Mouse (Mus musculus) heart, embryonic 11.5 days (tissue): ENCODE measurements around the gene Jarid2. TPM values are rescaled to one million over a fixed set of nuclear protein-coding genes. Genes with fewer than 3 reads are reported as not detected.

ENCODE experiments used
- ATAC-seq: fragments of 200-750 bp; cut with Nextera tagmentation; replicated peaks from 2 replicates; pipeline ENCODE4 v1.8.0; 2017; ENCODE audit warnings: moderate library complexity; ENCODE audit not compliant: insufficient number of reproducible peaks, low FRiP score, low TSS enrichment
- H3K27ac ChIP-seq: fragments of 300-500 bp; sonication (generic); 2 replicates; pipeline ENCODE4 v1.5.1; 2014; ENCODE audit warnings: mild to moderate bottlenecking, low read depth, low read length
- H3K27me3 ChIP-seq: fragments of 300-500 bp; sonication (generic); 2 replicates; pipeline ENCODE4 v1.6.1; 2014; ENCODE audit warnings: mild to moderate bottlenecking, low read length, mixed read lengths; ENCODE audit not compliant: control insufficient read depth, insufficient read depth
- H3K36me3 ChIP-seq: fragments of 300-500 bp; sonication (generic); 2 replicates; pipeline ENCODE4 v1.6.1; 2014; ENCODE audit warnings: mild to moderate bottlenecking, low read length, moderate library complexity, mixed read lengths; ENCODE audit not compliant: control insufficient read depth, insufficient read depth
- H3K4me1 ChIP-seq: fragments of 300-500 bp; sonication (generic); 2 replicates; pipeline ENCODE4 v1.6.1; 2014; ENCODE audit warnings: low read length; ENCODE audit not compliant: control insufficient read depth, insufficient read depth
- H3K4me2 ChIP-seq: fragments of 300-500 bp; sonication (generic); 2 replicates; pipeline ENCODE4 v1.6.1; 2014; ENCODE audit warnings: mild to moderate bottlenecking, moderate library complexity
- H3K4me3 ChIP-seq: fragments of 300-500 bp; sonication (generic); 2 replicates; pipeline ENCODE4 v1.5.1; 2014; ENCODE audit warnings: low read depth, low read length
- H3K9ac ChIP-seq: fragments of 300-500 bp; sonication (generic); 2 replicates; pipeline ENCODE4 v1.6.1; 2014; ENCODE audit warnings: mild to moderate bottlenecking, low read depth, low read length, moderate library complexity
- H3K9me3 ChIP-seq: fragments of 300-500 bp; sonication (generic); replicated peaks from 2 replicates; pipeline ENCODE4 v1.6.1; 2016; ENCODE audit warnings: low read length; ENCODE audit not compliant: control insufficient read depth
- WGBS: fragments of 180-500 bp; shearing (Covaris S2); extraction: QIAGEN DNeasy Blood & Tissue Kit; methylation state at CpG from one replicate; pipeline ENCODE4 v1.1.7; 2014; ENCODE audit not compliant: insufficient replicate concordance; 5-methylcytosine and 5-hydroxymethylcytosine counted together
- polyA plus RNA-seq: library from polyadenylated mRNA; unstranded; fragments of >200 nt; fragmentation: Nextera tagmentation; extraction: Ambion mirVana; gene quantifications from 2 replicates; pipeline ENCODE4 v1.2.1, GENCODE M21; 2014

Gene Jarid2
- polyA plus RNA-seq, 1 experiment from 2014 or later = 22.4 TPM

DNA sequence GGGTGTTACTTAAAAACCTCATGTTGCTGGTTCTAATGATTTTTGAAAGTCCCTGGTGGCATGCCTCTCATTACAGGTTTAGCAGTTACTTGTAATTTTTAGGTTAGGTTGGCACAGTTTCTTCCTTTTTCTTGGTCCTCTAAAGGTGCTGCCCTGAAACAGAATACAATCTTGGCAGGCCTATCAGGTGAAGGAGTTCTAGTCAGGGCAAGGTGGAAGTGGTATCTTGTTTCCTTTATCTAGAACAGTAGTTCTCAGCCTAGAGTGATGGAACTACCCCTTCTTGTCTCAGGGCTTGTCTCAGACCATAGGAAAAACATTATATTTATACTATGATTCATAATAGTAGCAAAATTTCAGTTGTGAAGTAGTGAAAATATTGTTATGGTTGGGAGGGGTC lies 93.3 kb downstream of the Jarid2 start:
- Histone ChIP-seq H3K4me2 (no peak overlapping the region), H3K4me3 (no peak overlapping the region), H3K4me1 (peaks cover 28% of the 10 kb centered on the region), H3K9ac (no peak overlapping the region), H3K27me3 (no peaks in the 10 kb centered on the region), H3K27ac (no peak overlapping the region), H3K9me3 (no peaks in the 10 kb centered on the region), H3K36me3 (no peaks in the 10 kb centered on the region)
- no peak for ATAC-seq

DNA sequence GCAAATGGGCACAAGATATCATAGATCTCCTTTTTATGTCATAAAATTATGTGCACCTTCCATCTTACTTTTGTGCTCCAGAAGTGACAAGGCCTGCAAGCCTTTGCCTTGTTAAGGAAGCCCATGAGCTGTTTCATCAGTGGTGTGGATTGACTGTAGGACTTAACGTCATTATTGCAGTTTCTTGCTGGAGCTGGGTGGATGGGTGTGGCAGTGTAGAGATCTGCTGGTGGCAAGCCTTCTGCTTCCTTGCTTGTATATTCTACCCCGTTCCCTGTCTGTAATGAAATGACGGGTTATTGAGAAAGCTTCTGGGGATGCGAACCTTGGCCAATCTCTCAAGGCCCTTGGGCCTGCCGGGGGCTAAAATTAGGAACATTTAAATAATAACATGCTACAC lies 99.6 kb downstream of the Jarid2 start:
- H3K4me1 ChIP-seq = peaks cover 11% of the 10 kb centered on the region; the same call in 1 of the 2 replicates
- no peak overlapping the region for H3K27ac ChIP-seq
- no peaks in the 10 kb centered on the region for H3K36me3 ChIP-seq
- no peak for ATAC-seq
- H3K9ac ChIP-seq = no peak overlapping the region
- no peaks in the 10 kb centered on the region for H3K27me3 ChIP-seq
- 89% methylated on average over 5 of the region's 5 CpGs for WGBS
- no peak overlapping the region for H3K4me2 ChIP-seq
- no peak overlapping the region for H3K4me3 ChIP-seq
- no peaks in the 10 kb centered on the region for H3K9me3 ChIP-seq

DNA sequence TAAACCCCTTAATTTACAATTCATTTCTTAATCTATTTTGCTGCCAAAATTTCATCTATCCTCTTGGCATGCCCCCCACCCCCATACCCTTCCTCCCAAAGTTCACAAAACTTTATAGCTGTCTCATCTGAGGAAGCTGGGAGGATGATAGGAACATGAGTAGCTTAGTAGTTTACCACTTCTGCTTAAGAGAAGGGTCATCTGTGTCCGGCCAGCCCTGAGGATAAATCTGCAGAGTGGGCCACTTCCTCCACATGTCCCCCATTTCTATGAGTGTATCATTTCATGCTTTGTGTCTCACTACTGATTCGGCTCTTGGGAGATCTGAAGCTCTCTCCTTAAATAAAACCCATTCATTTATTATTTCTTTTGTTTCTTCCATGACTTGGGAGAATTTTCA lies 102.8 kb downstream of the Jarid2 start:
- Histone ChIP-seq H3K4me3 (no peak overlapping the region), H3K4me2 (no peak overlapping the region), H3K27me3 (no peaks in the 10 kb centered on the region), H3K27ac (no peak overlapping the region), H3K36me3 (no peaks in the 10 kb centered on the region), H3K9me3 (no peaks in the 10 kb centered on the region), H3K4me1 (peaks cover 11% of the 10 kb centered on the region; the same call in 1 of the 2 replicates), H3K9ac (no peak overlapping the region)
- WGBS = 83% methylated on average over 2 of the region's 2 CpGs
- no peak for ATAC-seq

DNA sequence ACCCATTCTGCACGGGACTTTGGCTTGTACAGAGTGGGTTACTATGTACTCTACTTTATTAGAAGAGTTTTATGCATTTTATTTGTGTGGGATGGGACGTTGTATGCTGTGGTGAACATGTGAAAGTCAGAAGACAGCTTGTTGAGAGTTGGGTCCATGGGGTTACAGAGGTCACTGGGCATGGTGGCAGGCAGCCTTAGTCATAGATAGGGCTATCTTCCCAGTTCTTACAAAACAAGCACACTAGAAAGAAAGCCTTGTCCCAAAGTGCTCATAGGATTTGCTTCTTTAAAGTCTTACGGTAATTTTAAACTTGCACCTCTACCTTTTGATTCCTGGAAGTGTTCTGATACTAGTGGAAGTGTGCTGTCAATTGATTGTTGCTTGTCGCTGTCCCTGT lies 103.6 kb downstream of the Jarid2 start:
- H3K9ac ChIP-seq = no peak overlapping the region
- H3K27me3 ChIP-seq = no peaks in the 10 kb centered on the region
- ATAC-seq = no peak
- no peak overlapping the region for H3K4me2 ChIP-seq
- peaks cover 11% of the 10 kb centered on the region; the same call in 1 of the 2 replicates for H3K4me1 ChIP-seq
- no peaks in the 10 kb centered on the region for H3K36me3 ChIP-seq
- 69% methylated on average over 4 of the region's 4 CpGs for WGBS
- no peak overlapping the region for H3K4me3 ChIP-seq
- H3K27ac ChIP-seq = no peak overlapping the region
- H3K9me3 ChIP-seq = no peaks in the 10 kb centered on the region

DNA sequence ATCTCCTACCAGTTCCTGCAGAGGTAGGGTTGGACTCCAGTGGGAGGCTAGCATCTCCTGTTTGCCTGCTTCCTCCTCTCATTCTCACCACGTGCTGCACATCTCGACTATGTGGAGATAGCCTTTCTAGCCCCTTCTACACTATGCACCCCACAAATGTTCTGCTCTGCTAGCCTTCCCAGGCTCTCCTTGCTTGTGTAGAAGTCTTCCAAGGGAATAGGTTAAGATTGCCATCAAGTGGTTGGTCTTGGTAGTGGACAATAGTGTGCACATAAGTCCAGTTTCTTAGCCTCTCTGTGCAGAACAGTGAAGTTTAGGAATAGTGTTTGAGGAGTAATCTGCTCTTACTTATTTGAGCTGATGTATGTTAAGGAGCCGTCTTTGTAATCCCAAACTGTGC lies 104.1 kb downstream of the Jarid2 start:
- no peak overlapping the region for H3K27ac ChIP-seq
- WGBS = 43% methylated on average over 3 of the region's 3 CpGs
- H3K4me3 ChIP-seq = no peak overlapping the region
- H3K36me3 ChIP-seq = no peaks in the 10 kb centered on the region
- H3K9me3 ChIP-seq = no peaks in the 10 kb centered on the region
- H3K4me1 ChIP-seq = peaks cover 11% of the 10 kb centered on the region; the same call in 1 of the 2 replicates
- no peak for ATAC-seq
- H3K9ac ChIP-seq = no peak overlapping the region
- no peak overlapping the region for H3K4me2 ChIP-seq
- no peaks in the 10 kb centered on the region for H3K27me3 ChIP-seq

DNA sequence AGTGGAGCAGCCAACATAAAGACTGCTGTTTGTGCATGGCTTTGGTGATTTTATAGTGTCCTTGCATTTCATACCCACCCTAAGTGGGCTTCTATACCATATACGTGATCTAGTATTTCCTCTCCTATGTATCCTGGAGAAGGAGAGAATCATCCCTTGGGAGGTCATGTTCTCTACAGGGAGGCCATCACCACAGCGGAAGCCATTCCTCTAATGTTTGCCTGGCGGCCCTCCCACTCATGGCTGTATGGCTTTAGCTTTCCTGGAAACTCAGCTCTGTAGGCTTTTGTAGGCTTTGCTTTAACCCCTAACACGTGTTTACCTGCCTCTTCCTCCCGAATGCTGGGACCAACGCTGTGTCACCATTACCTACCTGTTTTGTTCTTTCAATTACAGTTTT lies 108.2 kb downstream of the Jarid2 start:
- no peak overlapping the region for H3K4me3 ChIP-seq
- H3K9me3 ChIP-seq = no peaks in the 10 kb centered on the region
- ATAC-seq = no peak
- no peaks in the 10 kb centered on the region for H3K27me3 ChIP-seq
- H3K27ac ChIP-seq = no peak overlapping the region
- WGBS = 85% methylated on average over 6 of the region's 6 CpGs
- no peak overlapping the region for H3K9ac ChIP-seq
- no peak overlapping the region for H3K4me2 ChIP-seq
- peaks cover 26% of the 10 kb centered on the region for H3K4me1 ChIP-seq
- H3K36me3 ChIP-seq = no peaks in the 10 kb centered on the region

DNA sequence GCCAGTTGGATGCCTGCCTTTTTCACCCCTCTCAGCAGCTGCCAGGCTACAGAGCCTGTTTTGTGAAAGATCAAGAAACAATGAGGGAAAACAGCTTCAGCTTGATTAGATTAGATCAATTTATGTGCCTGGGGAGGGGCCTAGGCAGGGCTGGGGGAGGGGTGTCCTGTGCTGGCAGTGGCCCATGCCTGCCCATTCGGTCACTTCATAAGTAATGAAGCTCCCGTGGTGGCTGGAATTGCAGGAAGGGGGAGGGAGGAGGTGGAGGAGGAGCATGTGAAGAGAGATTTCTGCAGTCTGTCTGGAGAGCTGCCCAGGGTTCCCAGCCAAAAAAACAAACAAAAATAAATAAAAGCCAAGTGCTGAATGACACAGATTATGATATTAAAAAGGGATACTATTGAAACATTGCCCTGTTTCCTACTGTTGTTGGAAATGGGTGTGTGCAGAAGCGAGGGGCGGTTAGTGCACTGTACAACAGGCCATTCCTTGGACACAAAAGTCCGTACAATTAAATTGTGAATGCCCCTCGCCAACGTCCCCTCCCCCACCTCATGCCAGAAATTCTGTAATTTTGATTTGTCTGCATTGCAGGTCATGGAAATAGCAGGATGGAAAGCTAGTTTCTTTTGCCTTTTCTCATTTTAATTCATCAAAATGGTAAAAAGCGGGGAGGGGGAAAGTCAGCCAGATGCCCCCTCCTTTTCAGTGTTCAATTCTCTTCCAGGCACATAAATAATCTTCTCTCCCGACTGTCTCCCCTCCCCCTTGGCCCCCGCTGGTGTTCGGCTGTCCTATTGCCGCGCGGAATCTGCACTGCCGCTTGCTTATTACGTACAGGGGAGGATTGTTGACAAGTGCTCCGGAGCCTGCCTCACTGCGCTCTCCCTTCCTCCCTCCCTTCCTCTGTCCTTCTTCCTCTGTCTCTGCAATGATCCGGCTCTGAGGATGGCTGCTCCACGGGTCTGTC lies 110.9 kb downstream of the Jarid2 start:
- H3K36me3 ChIP-seq = no peaks in the 10 kb centered on the region
- H3K4me3 ChIP-seq = peak overlapping the region; percentile 49
- no peaks in the 10 kb centered on the region for H3K9me3 ChIP-seq
- H3K27ac ChIP-seq = peak overlapping the region; percentile 60
- peak overlapping the region; percentile 79 for H3K4me2 ChIP-seq
- ATAC-seq = peak; percentile 74
- H3K27me3 ChIP-seq = no peaks in the 10 kb centered on the region
- H3K4me1 ChIP-seq = peaks cover 28% of the 10 kb centered on the region
- 8% methylated on average over 20 of the region's 20 CpGs for WGBS
- peak overlapping the region; percentile 54 for H3K9ac ChIP-seq

DNA sequence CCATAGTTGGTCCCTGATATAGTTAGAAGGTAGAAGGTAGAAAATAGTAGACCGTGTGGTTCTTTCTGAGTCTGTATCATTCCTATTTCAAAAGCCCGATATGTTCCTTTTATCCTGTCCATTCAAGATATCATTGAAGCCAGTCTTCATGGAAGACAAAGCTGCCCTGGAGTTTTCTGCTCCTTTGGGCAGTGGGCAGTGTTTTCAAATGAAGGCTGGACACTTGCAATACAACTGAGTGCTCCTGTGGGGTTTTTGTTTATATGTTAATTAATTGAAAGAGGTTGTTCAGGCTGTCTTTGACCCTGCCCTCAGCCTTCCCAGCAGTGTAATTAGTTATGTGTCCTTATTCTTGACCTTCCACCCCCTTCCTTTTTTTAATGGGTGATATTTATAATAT lies 122.2 kb downstream of the Jarid2 start:
- Histone ChIP-seq H3K27ac (no peak overlapping the region), H3K9me3 (no peaks in the 10 kb centered on the region), H3K4me2 (no peak overlapping the region), H3K36me3 (0 out of 2 replicates have a peak, but pooled peaks cover 3% of the 10 kb centered on the region), H3K9ac (no peak overlapping the region), H3K27me3 (no peaks in the 10 kb centered on the region), H3K4me1 (peaks cover 6% of the 10 kb centered on the region; the same call in 1 of the 2 replicates), H3K4me3 (no peak overlapping the region)
- ATAC-seq = no peak
- 86% methylated on average over 2 of the region's 2 CpGs for WGBS

DNA sequence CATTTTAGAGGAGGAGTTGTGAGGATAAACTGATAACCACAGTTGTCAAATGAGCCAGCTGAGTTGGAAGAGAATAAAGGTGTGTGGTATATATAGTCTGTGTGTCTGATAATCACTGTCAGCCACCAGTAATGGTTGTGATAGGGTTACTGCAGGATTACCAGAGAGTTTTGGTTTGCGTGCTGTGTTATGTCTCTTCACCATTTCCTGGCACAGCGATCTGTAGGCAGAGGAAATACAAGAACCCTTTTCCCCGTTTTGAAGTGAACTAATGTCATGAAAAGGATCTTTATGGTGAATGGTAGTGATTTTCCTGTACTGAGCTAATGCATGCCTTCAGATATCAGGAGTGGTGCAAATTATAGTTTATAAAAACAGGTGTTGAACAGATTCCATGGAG lies 122.8 kb downstream of the Jarid2 start:
- ATAC-seq = no peak
- Histone ChIP-seq H3K4me2 (no peak overlapping the region), H3K4me3 (no peak overlapping the region), H3K27ac (no peak overlapping the region), H3K9ac (no peak overlapping the region), H3K4me1 (peaks cover 6% of the 10 kb centered on the region; the same call in 1 of the 2 replicates), H3K27me3 (no peaks in the 10 kb centered on the region), H3K9me3 (no peaks in the 10 kb centered on the region), H3K36me3 (0 out of 2 replicates have a peak, but pooled peaks cover 3% of the 10 kb centered on the region)
- 73% methylated on average over 3 of the region's 3 CpGs for WGBS
